Mouse (Mus musculus) spleen, postnatal 4 days (tissue): ENCODE measurements around the gene Xirp1.

Experiments
- DNase-seq, 2 experiments: peaks; one replicate each; pipeline ENCODE4 v3.0.0; 2022; ENCODE audit warnings: low spot score in 2 of 2

The Xirp1 gene

GRCm38 (mm10) chr9:119988304-119988703 lies 35.1 kb downstream of the Xirp1 start:
- DNase-seq = no peak

- no peak for DNase-seq
Measured at GRCm38 (mm10) chr9:119985881-119986574, 37.4 kb downstream of the Xirp1 start.

GRCm38 (mm10) chr9:119984536-119985011 lies 38.8 kb downstream of the Xirp1 start, which contains the start of gene Csrnp1:
Gene Csrnp1 (minus strand): TSS chr9:119984658.
- DNase-seq = no peak

- DNase-seq = peak; percentile 78 to 87
Measured at GRCm38 (mm10) chr9:119983585-119984535, 39.5 kb downstream of the Xirp1 start.

- DNase-seq = peak; percentile 45 to 77
Measured at GRCm38 (mm10) chr9:119982956-119983551, 40.3 kb downstream of the Xirp1 start.

- peak; percentile 69 to 80 for DNase-seq
Measured at GRCm38 (mm10) chr9:119982241-119982811, 41.1 kb downstream of the Xirp1 start.

GRCm38 (mm10) chr9:119981183-119982179 lies 41.9 kb downstream of the Xirp1 start:
- DNase-seq = peak; percentile 66 to 82

GRCm38 (mm10) chr9:119980770-119981182 lies 42.6 kb downstream of the Xirp1 start:
- DNase-seq = no peak

- no peak for DNase-seq
Measured at GRCm38 (mm10) chr9:119979749-119980148, 43.6 kb downstream of the Xirp1 start.

GRCm38 (mm10) chr9:119978811-119979441 lies 44.5 kb downstream of the Xirp1 start:
- peak in 1 of 2 experiments; percentile 62 for DNase-seq

- peak; percentile 46 to 72 for DNase-seq
Measured at GRCm38 (mm10) chr9:119978151-119978810, 45.1 kb downstream of the Xirp1 start.

GRCm38 (mm10) chr9:119977557-119978060 lies 45.8 kb downstream of the Xirp1 start:
- DNase-seq = no peak

GRCm38 (mm10) chr9:119976704-119977556 lies 46.5 kb downstream of the Xirp1 start:
- DNase-seq = peak in 1 of 2 experiments; percentile 65

GRCm38 (mm10) chr9:119975286-119975685 lies 48.1 kb downstream of the Xirp1 start:
- DNase-seq = no peak

- no peak for DNase-seq
Measured at GRCm38 (mm10) chr9:119974609-119975008, 48.8 kb downstream of the Xirp1 start.

GRCm38 (mm10) chr9:119973869-119974520 lies 49.4 kb downstream of the Xirp1 start:
- no peak for DNase-seq

- no peak for DNase-seq
Measured at GRCm38 (mm10) chr9:119973281-119973680, 50.1 kb downstream of the Xirp1 start.

- no peak for DNase-seq
Measured at GRCm38 (mm10) chr9:119972582-119972981, 50.8 kb downstream of the Xirp1 start.
